Mouse (Mus musculus) thymus, adult 2 months (tissue): ENCODE measurements at regions not wholly inside any gene's neighbourhood (a gene's known extent, or its start where the extent isn't known, plus 50 kb on each side); places are given as distances from the start of the nearest gene placed in this dataset.

Experiments
- CTCF ChIP-seq: fragments of 200-500 bp; IDR thresholded peaks from 2 replicates; pipeline ENCODE4 v1.5.1; 2012; ENCODE audit warnings: mild to moderate bottlenecking, control low read depth, low read length, moderate library complexity, borderline replicate concordance; ENCODE audit not compliant: control insufficient read depth, poor library complexity, insufficient read depth; ENCODE audit errors: extremely low read depth
- POLR2A ChIP-seq: fragments of 200-500 bp; IDR thresholded peaks from 2 replicates; pipeline ENCODE4 v1.6.1; 2012; ENCODE audit warnings: mild to moderate bottlenecking, low read length, control low read depth, moderate library complexity; ENCODE audit not compliant: control insufficient read depth, poor library complexity, insufficient read depth; ENCODE audit errors: extremely low read depth

GRCm38 (mm10) chr12:106140671-106141070, 130.6 kb downstream of the Vrk1 start:
- TF ChIP-seq POLR2A (no peak), CTCF (no peak)
